Mouse (Mus musculus): ENCODE data around the gene Rpap3.

- TF ChIP-seq CTCF (IDR thresholded peaks at IDR 0.05; ENCODE audit: low read depth, low read length) (no peak), POLR2A (IDR thresholded peaks at IDR 0.05; ENCODE audit: insufficient read depth, low read length) (no peak)
These were observed 40.7 kb upstream of the Rpap3 start for GRCm38 (mm10) chr15:97746278-97746677.

All from ES-Bruce4 (cell line).